ENCODE assay signal across 15 mouse cellular contexts in genomic region chr11:45900233-45901015, GRCm38 (mm10). TPM values are rescaled to one million over a fixed set of nuclear protein-coding genes. Genes with fewer than 3 reads are reported as not detected.
DNase-seq lines count a peak whose midpoint lies in the region; ATAC-seq lines count a peak whose summit lies in the region.
"Had no signal": no experiment of that assay in that cellular context is flagged by ENCODE, and none has a peak within 500 bp of the region (broad histone marks: within the 10 kb centered on the region; RNA-seq: fewer than 3 reads in every experiment).

No protein-coding gene starts in this region.

- no peaks in the 10 kb centered on the region for H3K9me3 ChIP-seq in heart, embryonic 12.5 days (replicated peaks)
- no peaks in the 10 kb centered on the region for H3K9me3 ChIP-seq in midbrain, embryonic 14.5 days (ENCODE audit: control insufficient read depth, low read length)
- H3K9me3 ChIP-seq in midbrain, embryonic 10.5 days (replicated peaks), result no peaks in the 10 kb centered on the region
- H3K9me3 ChIP-seq in intestine, embryonic 15.5 days, result no peaks in the 10 kb centered on the region
- H3K9me3 ChIP-seq: embryonic facial prominence, embryonic 12.5 days; forebrain, embryonic 12.5 days; lung, embryonic 15.5 days had no signal

- 78% methylated on average over 11 of the region's 11 CpGs for WGBS in heart, embryonic 12.5 days
- WGBS in midbrain, embryonic 14.5 days, result 73% methylated on average over 11 of the region's 11 CpGs
- 87% methylated on average over 11 of the region's 11 CpGs for WGBS in midbrain, embryonic 10.5 days
- 68% methylated on average over 11 of the region's 11 CpGs for WGBS in intestine, embryonic 15.5 days

- DNase-seq in heart, postnatal 36 days, result no peak
- peak; percentile 25 for DNase-seq in midbrain, embryonic 14.5 days
- DNase-seq in midbrain, embryonic 10.5 days (ENCODE audit: low spot score), result no peak
- DNase-seq in yolk sac, embryonic 10.5 days (ENCODE audit: low spot score), result peak; percentile 24
- no peak for DNase-seq in adrenal gland, postnatal 14 days
- DNase-seq: cerebellum, adult 9-10 months; right cerebral cortex, adult 18-20 months had no signal

- intact Hi-C loops in heart, postnatal 36 days (cut with DNase I), result no loop called here

- H3K27ac ChIP-seq in heart, embryonic 12.5 days (ENCODE audit: poor library complexity, severe bottlenecking), result peak overlapping the region; percentile 34
- no peak overlapping the region for H3K27ac ChIP-seq in midbrain, embryonic 14.5 days (replicated peaks; ENCODE audit: low read depth, low read length)
- H3K27ac ChIP-seq in midbrain, embryonic 10.5 days (replicated peaks), result no peak overlapping the region
- no peak overlapping the region for H3K27ac ChIP-seq in intestine, embryonic 15.5 days
- H3K27ac ChIP-seq: embryonic facial prominence, embryonic 12.5 days; forebrain, embryonic 12.5 days; lung, embryonic 15.5 days had no signal

- peaks cover 50% of the 10 kb centered on the region for H3K36me3 ChIP-seq in heart, embryonic 12.5 days
- H3K36me3 ChIP-seq in midbrain, embryonic 14.5 days (ENCODE audit: control insufficient read depth, insufficient read depth, low read length), result peaks cover 37% of the 10 kb centered on the region
- H3K36me3 ChIP-seq in midbrain, embryonic 10.5 days, result peaks cover 65% of the 10 kb centered on the region
- peaks cover 6% of the 10 kb centered on the region; the same call in 1 of the 2 replicates for H3K36me3 ChIP-seq in intestine, embryonic 15.5 days

- H3K4me3 ChIP-seq in heart, embryonic 12.5 days, result no peak overlapping the region
- no peak overlapping the region for H3K4me3 ChIP-seq in midbrain, embryonic 14.5 days (replicated peaks; ENCODE audit: low read depth, low read length)
- no peak overlapping the region for H3K4me3 ChIP-seq in midbrain, embryonic 10.5 days
- no peak overlapping the region for H3K4me3 ChIP-seq in intestine, embryonic 15.5 days (replicated peaks)
- H3K4me3 ChIP-seq: embryonic facial prominence, embryonic 12.5 days; forebrain, embryonic 12.5 days; lung, embryonic 15.5 days; myocyte had no signal

- H3K9ac ChIP-seq in heart, embryonic 12.5 days, result no peak overlapping the region
- H3K9ac ChIP-seq in midbrain, embryonic 14.5 days (replicated peaks; ENCODE audit: low read length), result no peak overlapping the region
- H3K9ac ChIP-seq in intestine, embryonic 15.5 days, result no peak overlapping the region
- H3K9ac ChIP-seq: embryonic facial prominence, embryonic 12.5 days; forebrain, embryonic 12.5 days; lung, embryonic 15.5 days had no signal

- no peak overlapping the region for H3K4me2 ChIP-seq in heart, embryonic 12.5 days
- no peak overlapping the region for H3K4me2 ChIP-seq in midbrain, embryonic 14.5 days (ENCODE audit: low read length)
- no peak overlapping the region for H3K4me2 ChIP-seq in intestine, embryonic 15.5 days (replicated peaks)
- H3K4me2 ChIP-seq: embryonic facial prominence, embryonic 12.5 days; forebrain, embryonic 12.5 days; lung, embryonic 15.5 days had no signal

- H3K4me1 ChIP-seq in heart, embryonic 12.5 days (replicated peaks), result peaks cover 7% of the 10 kb centered on the region; the same call in 1 of the 2 replicates
- no peaks in the 10 kb centered on the region for H3K4me1 ChIP-seq in midbrain, embryonic 14.5 days (ENCODE audit: control insufficient read depth, insufficient read depth, low read length)
- H3K4me1 ChIP-seq in midbrain, embryonic 10.5 days, result no peaks in the 10 kb centered on the region; the same call in 1 of the 2 replicates
- H3K4me1 ChIP-seq in intestine, embryonic 15.5 days (replicated peaks), result no peaks in the 10 kb centered on the region
- H3K4me1 ChIP-seq: embryonic facial prominence, embryonic 12.5 days; forebrain, embryonic 12.5 days; lung, embryonic 15.5 days had no signal

- ATAC-seq in heart, embryonic 12.5 days (ENCODE audit: insufficient number of reproducible peaks, low FRiP score), result no peak
- no peak for ATAC-seq in midbrain, embryonic 14.5 days (ENCODE audit: low FRiP score, low TSS enrichment)
- ATAC-seq in intestine, embryonic 15.5 days, result peak; percentile 69
- ATAC-seq: CD4-positive, CD25-positive, alpha-beta regulatory T cell, adult 4 months; inflammation-experienced regulatory T-cells, adult 6 months had no signal

- H3K27me3 ChIP-seq in heart, embryonic 12.5 days (replicated peaks), result no peaks in the 10 kb centered on the region
- H3K27me3 ChIP-seq in midbrain, embryonic 14.5 days (ENCODE audit: control insufficient read depth, insufficient read depth, low read length), result no peaks in the 10 kb centered on the region
- H3K27me3 ChIP-seq in midbrain, embryonic 10.5 days (ENCODE audit: low read depth, poor library complexity, severe bottlenecking), result no peaks in the 10 kb centered on the region
- H3K27me3 ChIP-seq in intestine, embryonic 15.5 days (replicated peaks), result no peaks in the 10 kb centered on the region
- H3K27me3 ChIP-seq: embryonic facial prominence, embryonic 12.5 days; forebrain, embryonic 12.5 days; lung, embryonic 15.5 days had no signal

RNA-seq across cellular contexts. Expression of gene Lsm11, which starts 44.3 kb away (rescaled TPM):
- 13.1 and 14.3 TPM in 2 replicates for polyA plus RNA-seq in heart, embryonic 12.5 days (2016; fragmentation: Nextera tagmentation; extraction: Ambion mirVana)
- 1 to 10 TPM; 3.8 to 4.0 TPM for total RNA-seq in heart, postnatal 36 days (2021)
- 27.2 and 28.5 TPM in 2 replicates for polyA plus RNA-seq in midbrain, embryonic 14.5 days (2014; fragmentation: Nextera tagmentation; extraction: Ambion mirVana)
- 7.3 and 9.1 TPM in 2 replicates for polyA plus RNA-seq in midbrain, embryonic 10.5 days (2016; fragmentation: Nextera tagmentation; extraction: Ambion mirVana)
- polyA plus RNA-seq in intestine, embryonic 15.5 days (2015; fragmentation: Nextera tagmentation; extraction: Ambion mirVana), result 5.6 and 6.7 TPM in 2 replicates
- 12.5 and 14.2 TPM in 2 replicates for total RNA-seq in adrenal gland, postnatal 14 days (2021)

RNA-seq across cellular contexts. Expression of gene Clint1, which starts 48.6 kb away (rescaled TPM):
- polyA plus RNA-seq in heart, embryonic 12.5 days (2016; fragmentation: Nextera tagmentation; extraction: Ambion mirVana), result 80.2 and 80.8 TPM in 2 replicates
- total RNA-seq in heart, postnatal 36 days (2021), result 10 to 100 TPM; 43.2 to 43.7 TPM
- 42.7 and 45.5 TPM in 2 replicates for polyA plus RNA-seq in midbrain, embryonic 14.5 days (2014; fragmentation: Nextera tagmentation; extraction: Ambion mirVana)
- 57.8 and 60.3 TPM in 2 replicates for polyA plus RNA-seq in midbrain, embryonic 10.5 days (2016; fragmentation: Nextera tagmentation; extraction: Ambion mirVana)
- 102 and 106 TPM in 2 replicates for polyA plus RNA-seq in intestine, embryonic 15.5 days (2015; fragmentation: Nextera tagmentation; extraction: Ambion mirVana)
- 66.5 and 67.2 TPM in 2 replicates for total RNA-seq in adrenal gland, postnatal 14 days (2021)

RNA-seq across cellular contexts. Expression of gene Thg1l, which starts 54.9 kb away (rescaled TPM):
- 8.6 and 9.2 TPM in 2 replicates for polyA plus RNA-seq in heart, embryonic 12.5 days (2016; fragmentation: Nextera tagmentation; extraction: Ambion mirVana)
- total RNA-seq in heart, postnatal 36 days (2021), result 1 to 10 TPM; 5.4 TPM
- 9.9 and 10.4 TPM in 2 replicates for polyA plus RNA-seq in midbrain, embryonic 14.5 days (2014; fragmentation: Nextera tagmentation; extraction: Ambion mirVana)
- polyA plus RNA-seq in midbrain, embryonic 10.5 days (2016; fragmentation: Nextera tagmentation; extraction: Ambion mirVana), result 18.2 and 18.3 TPM in 2 replicates
- polyA plus RNA-seq in intestine, embryonic 15.5 days (2015; fragmentation: Nextera tagmentation; extraction: Ambion mirVana), result 13.3 and 13.4 TPM in 2 replicates
- total RNA-seq in adrenal gland, postnatal 14 days (2021), result 15.3 and 19.1 TPM in 2 replicates

Comparison
In these comparisons a context has a peak if more than half of its experiments do, and no peak if none do; other contexts are left out.
1. DNase-seq: peak in midbrain, embryonic 14.5 days (single experiment) and yolk sac, embryonic 10.5 days (single experiment); none in heart, postnatal 36 days (0 of 2), midbrain, embryonic 10.5 days (single experiment) and adrenal gland, postnatal 14 days (single experiment).